Comparison of ENCODE assay signal across 13 mouse cellular contexts in the genomic region with DNA sequence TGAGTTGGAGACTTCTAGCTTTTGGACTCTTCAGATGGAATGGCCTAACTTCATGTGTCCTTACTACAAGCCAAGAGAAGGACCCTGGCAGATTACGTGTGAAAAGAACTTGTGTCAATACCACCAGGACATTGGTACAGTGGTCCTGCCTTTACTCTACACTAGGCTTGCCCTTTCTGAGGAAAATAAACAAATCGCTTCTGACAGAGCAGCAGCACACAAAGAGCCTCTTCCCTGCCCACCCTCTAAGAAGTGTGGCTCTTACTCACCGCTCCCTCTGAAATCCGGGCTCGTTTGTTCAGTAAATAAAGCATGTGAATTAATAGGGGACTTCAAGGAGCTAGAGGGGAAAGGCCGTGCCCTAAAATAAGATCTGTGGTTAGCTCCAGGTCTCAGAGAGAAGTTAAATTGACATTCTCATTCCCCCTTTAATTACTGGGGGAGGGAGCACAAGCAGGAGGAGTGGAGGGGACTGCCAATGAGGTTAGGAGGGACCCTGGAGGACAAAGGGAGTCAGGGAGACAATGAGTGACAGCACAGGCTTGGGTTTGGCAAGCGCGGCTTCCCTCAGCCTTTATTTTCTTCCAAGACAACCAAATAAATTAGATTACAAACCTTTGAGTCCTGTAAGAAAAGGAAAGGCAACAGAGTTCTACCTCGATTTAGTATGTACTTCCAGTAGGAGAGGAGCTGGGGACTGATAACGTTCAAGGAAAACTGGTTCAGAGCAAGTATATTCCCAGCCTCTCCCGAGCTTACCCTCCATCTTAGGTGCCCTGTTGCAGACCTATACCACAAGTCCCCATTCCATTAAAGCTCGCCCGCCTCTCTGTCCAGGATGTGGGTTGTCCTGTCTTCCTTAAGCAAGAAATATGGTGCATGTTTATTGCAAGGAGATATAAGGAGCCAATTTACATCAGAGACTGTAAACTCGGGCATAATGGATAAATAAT.
DNase-seq lines count a peak whose midpoint lies in the region; ATAC-seq and TF ChIP-seq lines count a peak whose summit lies in the region.
"Had no signal": no experiment of that assay in that cellular context is flagged by ENCODE, and none has a peak within 500 bp of the region (broad histone marks: within the 10 kb centered on the region; RNA-seq: fewer than 3 reads in every experiment).

No protein-coding gene starts in this region.

- H3K27ac ChIP-seq in embryonic facial prominence, embryonic 11.5 days (replicated peaks; ENCODE audit: low read depth, low read length): no peak overlapping the region
- peak overlapping the region; percentile 23; the same call in 1 of the 2 replicates for H3K27ac ChIP-seq in hindbrain, embryonic 13.5 days
- H3K27ac ChIP-seq in midbrain, postnatal 0 days (ENCODE audit: low read depth, low read length): no peak overlapping the region
- H3K27ac ChIP-seq: liver, embryonic 14.5 days had no signal

- no peaks in the 10 kb centered on the region for H3K27me3 ChIP-seq in embryonic facial prominence, embryonic 11.5 days (ENCODE audit: control insufficient read depth, insufficient read depth, low read length)
- no peaks in the 10 kb centered on the region for H3K27me3 ChIP-seq in hindbrain, embryonic 13.5 days
- H3K27me3 ChIP-seq in midbrain, postnatal 0 days (ENCODE audit: insufficient read depth, low read length): no peaks in the 10 kb centered on the region
- H3K27me3 ChIP-seq: megakaryocyte, embryonic 14.5 days had no signal

- peak; percentile 58 for DNase-seq in embryo, embryonic 10.5 days (ENCODE audit: low spot score)
- peak; percentile 9 for DNase-seq in embryonic facial prominence, embryonic 11.5 days (ENCODE audit: low spot score)
- peak; percentile 38 for DNase-seq in midbrain, postnatal 0 days (ENCODE audit: low spot score)
- no peak for DNase-seq in frontal cortex, postnatal 14 days (ENCODE audit: low spot score in 2 of 2)
- no peak for DNase-seq in cerebellum, postnatal 10 days
- no peak for DNase-seq in cerebellum, adult 11-12 months
- DNase-seq: cerebellum, adult 9-10 months; heart, postnatal 14 days; kidney, postnatal 36 days had no signal

- 27% methylated on average over 14 of the region's 14 CpGs for WGBS in embryonic facial prominence, embryonic 11.5 days
- 20% methylated on average over 14 of the region's 14 CpGs for WGBS in hindbrain, embryonic 13.5 days
- WGBS in midbrain, postnatal 0 days: 31% methylated on average over 14 of the region's 14 CpGs

- no peaks in the 10 kb centered on the region for H3K36me3 ChIP-seq in embryonic facial prominence, embryonic 11.5 days (replicated peaks; ENCODE audit: control insufficient read depth, insufficient read depth, low read depth, low read length)
- H3K36me3 ChIP-seq in hindbrain, embryonic 13.5 days: no peaks in the 10 kb centered on the region
- H3K36me3 ChIP-seq in midbrain, postnatal 0 days (ENCODE audit: insufficient read depth, low read length): no peaks in the 10 kb centered on the region

- TF ChIP-seq CTCF in midbrain, postnatal 0 days (IDR thresholded peaks at IDR 0.05): no peak

- H3K4me2 ChIP-seq in embryonic facial prominence, embryonic 11.5 days (ENCODE audit: low read depth, low read length): no peak overlapping the region
- no peak overlapping the region for H3K4me2 ChIP-seq in hindbrain, embryonic 13.5 days
- no peak overlapping the region for H3K4me2 ChIP-seq in midbrain, postnatal 0 days (ENCODE audit: low read depth, low read length, poor library complexity, severe bottlenecking)

- no peaks in the 10 kb centered on the region for H3K9me3 ChIP-seq in embryonic facial prominence, embryonic 11.5 days (replicated peaks; ENCODE audit: control insufficient read depth, low read length)
- no peaks in the 10 kb centered on the region for H3K9me3 ChIP-seq in hindbrain, embryonic 13.5 days
- no peaks in the 10 kb centered on the region for H3K9me3 ChIP-seq in midbrain, postnatal 0 days (ENCODE audit: low read length)
- H3K9me3 ChIP-seq: megakaryocyte, embryonic 14.5 days had no signal

- H3K9ac ChIP-seq in embryonic facial prominence, embryonic 11.5 days (replicated peaks; ENCODE audit: low read length): no peak overlapping the region
- H3K9ac ChIP-seq in hindbrain, embryonic 13.5 days: no peak overlapping the region
- no peak overlapping the region for H3K9ac ChIP-seq in midbrain, postnatal 0 days (replicated peaks; ENCODE audit: low read length, poor library complexity, severe bottlenecking)
- H3K9ac ChIP-seq: liver, embryonic 14.5 days had no signal

- ATAC-seq in embryonic facial prominence, embryonic 11.5 days (replicated peaks; ENCODE audit: insufficient number of reproducible peaks, low FRiP score, low TSS enrichment, low read depth): peak; percentile 76
- peak; percentile 88 for ATAC-seq in hindbrain, embryonic 13.5 days (ENCODE audit: low FRiP score)
- peak; percentile 79; the same call in 1 of the 2 replicates for ATAC-seq in midbrain, postnatal 0 days (ENCODE audit: low FRiP score)
- no peak for ATAC-seq in granulocyte monocyte progenitor cell, adult 5-6 weeks (replicated peaks; ENCODE audit: poor library complexity, severe bottlenecking)

- H3K4me1 ChIP-seq in embryonic facial prominence, embryonic 11.5 days (ENCODE audit: control insufficient read depth, insufficient read depth, low read length): no peaks in the 10 kb centered on the region
- H3K4me1 ChIP-seq in hindbrain, embryonic 13.5 days (replicated peaks): peaks cover 13% of the 10 kb centered on the region
- no peaks in the 10 kb centered on the region for H3K4me1 ChIP-seq in midbrain, postnatal 0 days (ENCODE audit: insufficient read depth, low read length)
- H3K4me1 ChIP-seq: megakaryocyte, embryonic 14.5 days had no signal

- no peak overlapping the region for H3K4me3 ChIP-seq in embryonic facial prominence, embryonic 11.5 days (ENCODE audit: low read depth, low read length)
- no peak overlapping the region for H3K4me3 ChIP-seq in hindbrain, embryonic 13.5 days
- H3K4me3 ChIP-seq in midbrain, postnatal 0 days (ENCODE audit: low read depth, low read length): no peak overlapping the region
- H3K4me3 ChIP-seq: megakaryocyte, embryonic 14.5 days had no signal

Comparison
In these comparisons a context has a peak if more than half of its experiments do, and no peak if none do; other contexts are left out.
1. DNase-seq: peak in embryo, embryonic 10.5 days (single experiment), embryonic facial prominence, embryonic 11.5 days (single experiment) and midbrain, postnatal 0 days (single experiment); none in frontal cortex, postnatal 14 days (0 of 2), cerebellum, postnatal 10 days (0 of 2) and cerebellum, adult 11-12 months (single experiment).